Mouse (Mus musculus) frontal cortex, postnatal 25 days (tissue): ENCODE measurements around the gene Dock7.
A peak's percentile ranks its signal among the peaks of the same experiment; 100 is the strongest.

ENCODE experiments used
- DNase-seq, 2 experiments: peaks; one replicate each; pipeline ENCODE4 v3.0.0; 2022; ENCODE audit warnings: low spot score in 2 of 2

The Dock7 gene

GRCm38 (mm10) chr4:99120211-99121122 lies at the start of gene Dock7:
Gene Dock7 (minus strand): TSS chr4:99120915.
- peak; percentile 55 to 58 for DNase-seq

- DNase-seq: no peak
Measured at GRCm38 (mm10) chr4:99168869-99169268, 48.2 kb upstream of the Dock7 start.

- DNase-seq: no peak
Measured at GRCm38 (mm10) chr4:99163547-99163946, 42.8 kb upstream of the Dock7 start.

GRCm38 (mm10) chr4:99163001-99163400 lies 42.3 kb upstream of the Dock7 start:
- no peak for DNase-seq

DNA sequence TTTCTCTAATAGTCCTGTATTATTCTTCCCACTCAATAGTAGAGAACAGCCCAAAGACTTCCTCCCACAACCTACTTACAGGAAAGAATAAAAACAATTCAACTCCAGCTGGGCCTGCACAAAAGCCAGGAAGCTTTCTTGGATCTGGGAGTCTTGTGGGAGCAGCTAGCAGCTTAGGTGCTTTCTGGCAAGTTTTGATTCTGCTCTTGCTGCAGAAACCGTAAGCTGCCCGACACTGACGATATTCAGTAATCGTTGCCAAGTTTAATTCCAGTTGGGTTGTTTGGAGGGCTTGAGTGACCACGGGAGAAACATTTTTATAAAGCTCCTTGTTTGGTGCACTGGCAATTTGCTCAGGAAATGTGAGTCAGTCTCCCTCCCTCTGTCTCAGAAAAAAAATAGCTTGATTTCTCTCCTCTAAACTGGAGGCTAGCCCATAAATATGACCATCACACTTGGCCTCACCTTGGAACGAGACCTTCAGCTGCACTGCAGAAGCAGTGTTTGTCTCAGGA lies 40.8 kb upstream of the Dock7 start:
- no peak for DNase-seq

DNA sequence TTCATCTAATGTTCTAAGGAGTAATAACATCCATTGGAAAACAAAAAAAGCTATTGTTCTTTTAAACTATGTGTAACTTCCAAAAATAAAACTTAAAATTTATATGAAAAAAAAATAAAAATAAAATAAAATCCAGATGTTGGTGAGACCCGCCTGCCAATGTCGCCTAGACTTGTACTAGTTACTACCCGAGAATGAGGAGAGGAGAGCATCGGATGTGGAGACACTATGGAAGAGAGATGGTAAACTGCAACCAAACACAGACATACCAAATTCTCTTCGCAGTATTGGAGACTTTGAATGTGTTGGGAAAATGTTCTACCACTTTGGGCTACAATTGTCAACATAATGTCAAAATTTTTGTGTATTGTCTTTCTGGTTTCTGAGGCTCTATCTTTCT lies 40.2 kb upstream of the Dock7 start:
- no peak for DNase-seq

GRCm38 (mm10) chr4:99160414-99160813 lies 39.7 kb upstream of the Dock7 start:
- DNase-seq: no peak

- DNase-seq: no peak
Measured at GRCm38 (mm10) chr4:99158495-99158894, 37.8 kb upstream of the Dock7 start.

GRCm38 (mm10) chr4:99156641-99157307 lies 36.1 kb upstream of the Dock7 start:
- DNase-seq: no peak

DNA sequence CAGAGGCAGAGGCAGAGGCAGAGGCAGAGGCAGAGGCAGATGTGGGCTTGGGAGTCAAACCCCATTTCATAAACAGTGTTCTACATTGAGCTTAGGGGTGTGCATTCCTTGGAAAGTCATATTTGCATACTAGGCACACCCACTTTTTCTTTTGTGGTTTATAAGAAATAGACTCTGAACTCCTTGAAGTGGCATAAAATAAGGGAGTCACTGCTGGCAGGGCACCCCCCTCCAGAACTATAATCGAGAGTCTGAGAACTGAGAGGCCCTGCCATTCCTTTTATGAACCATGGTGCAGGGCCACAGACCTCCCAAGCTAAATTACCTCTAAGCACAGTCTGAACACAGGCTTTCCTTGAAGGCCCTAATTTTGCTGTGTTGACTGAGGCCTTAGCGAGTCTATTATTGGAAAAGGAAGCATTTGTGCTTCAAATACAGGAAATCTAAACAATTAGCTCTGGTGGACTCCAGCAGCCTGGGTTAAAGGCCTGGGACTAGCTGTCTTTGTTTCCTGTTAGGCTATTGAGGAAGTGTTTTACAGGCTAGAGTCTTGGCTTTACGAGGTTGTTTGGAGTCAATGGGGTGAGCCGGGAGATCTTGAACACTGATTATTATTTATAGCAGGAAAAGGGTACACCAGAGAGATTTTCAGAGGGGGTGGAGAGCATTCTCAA lies 31.3 kb upstream of the Dock7 start:
- no peak for DNase-seq

- no peak for DNase-seq
Measured at GRCm38 (mm10) chr4:99151434-99151833, 30.7 kb upstream of the Dock7 start.

DNA sequence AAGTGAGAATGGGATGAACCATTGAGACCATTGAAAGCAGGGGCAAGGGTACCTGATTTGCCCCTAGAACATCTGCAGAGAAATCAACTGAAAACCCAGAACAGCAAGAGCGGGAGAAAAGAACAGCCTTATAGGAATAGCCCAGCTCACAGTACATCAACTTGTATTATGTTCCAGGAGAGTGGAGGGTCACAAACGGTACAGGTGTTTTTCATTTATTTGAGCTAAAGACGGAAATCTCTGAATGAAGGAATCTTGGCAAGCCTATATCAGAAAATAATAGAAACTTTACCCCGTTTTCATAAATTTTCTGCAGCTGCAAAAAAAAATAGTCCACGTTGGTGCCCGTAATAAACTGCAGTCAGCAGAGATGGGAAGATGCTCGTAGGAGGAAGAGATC lies 22.6 kb upstream of the Dock7 start:
- no peak for DNase-seq

- DNase-seq: no peak
Measured at GRCm38 (mm10) chr4:99141578-99141977, 20.9 kb upstream of the Dock7 start.

DNA sequence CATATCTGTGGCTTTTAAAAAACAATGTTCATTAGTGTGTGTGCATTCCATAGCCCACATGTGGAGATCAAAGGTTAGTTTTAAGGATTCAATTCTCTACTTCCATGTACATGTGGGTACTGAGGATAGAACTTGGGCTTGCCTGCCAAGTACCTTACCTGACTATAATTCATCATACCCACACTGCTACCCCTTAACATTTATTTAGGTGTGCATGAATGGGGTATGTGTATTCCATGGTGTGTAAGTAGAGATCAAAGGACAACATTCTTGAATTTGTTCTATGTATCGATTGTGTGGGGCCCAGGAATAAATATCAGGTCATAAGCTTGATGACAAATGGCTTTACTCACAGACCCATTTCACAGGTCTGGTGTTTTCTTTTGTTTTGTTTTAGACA lies 20.5 kb upstream of the Dock7 start:
- DNase-seq: no peak

DNA sequence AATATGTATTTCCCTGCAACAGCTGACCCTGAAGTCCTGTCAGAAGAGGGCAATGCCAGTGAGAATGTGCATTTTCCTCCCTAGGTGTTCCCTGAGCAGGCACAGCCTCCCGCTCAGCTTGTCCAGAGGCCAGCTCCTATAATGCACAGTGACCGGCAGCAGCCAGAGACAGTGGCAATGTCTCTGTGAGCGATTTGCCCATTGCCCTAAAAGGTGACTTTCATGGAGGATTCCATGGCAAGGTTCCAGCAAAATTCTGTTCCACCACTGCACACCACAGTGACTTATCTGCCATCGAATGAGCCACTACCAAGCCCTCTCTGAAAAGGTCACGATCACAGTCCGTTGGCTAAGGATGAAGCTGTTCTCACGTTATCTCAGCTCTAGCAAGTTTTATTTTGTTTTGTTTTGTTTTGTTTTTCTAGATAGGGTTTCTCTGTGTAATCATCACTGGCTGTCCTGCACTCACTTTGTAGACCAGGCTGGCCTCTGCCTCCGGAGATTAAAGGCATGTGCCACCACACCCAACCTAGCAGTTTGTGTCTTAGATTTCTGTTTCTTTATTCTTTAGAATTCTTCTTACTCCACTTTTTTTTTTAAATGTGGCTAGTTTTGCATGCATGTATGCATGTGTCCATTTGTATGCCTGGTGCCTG lies 17.4 kb upstream of the Dock7 start:
- no peak for DNase-seq

DNA sequence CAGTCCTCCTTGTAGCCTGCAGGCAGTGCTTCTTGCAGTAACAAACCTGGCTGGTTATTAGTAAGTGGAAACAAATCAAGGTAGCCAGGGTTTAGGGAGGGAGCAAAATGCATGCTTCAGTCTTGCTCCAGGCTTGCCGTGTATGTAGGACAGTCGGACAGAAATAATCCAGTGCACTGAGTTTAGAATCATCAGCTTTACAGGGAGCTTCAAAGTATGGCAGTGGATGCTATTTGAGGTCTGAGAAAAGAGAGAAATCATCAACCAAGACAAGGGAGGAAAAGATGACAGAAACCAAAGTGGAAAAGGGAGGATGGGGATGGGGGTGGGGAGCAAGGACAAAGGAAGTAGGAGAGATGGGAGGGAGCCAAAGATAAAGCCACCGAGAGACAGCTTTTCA lies 13.8 kb upstream of the Dock7 start:
- no peak for DNase-seq

- DNase-seq: no peak
Measured at GRCm38 (mm10) chr4:99133326-99133725, 12.6 kb upstream of the Dock7 start.

- DNase-seq: no peak
Measured at GRCm38 (mm10) chr4:99132686-99133085, 12.0 kb upstream of the Dock7 start.

DNA sequence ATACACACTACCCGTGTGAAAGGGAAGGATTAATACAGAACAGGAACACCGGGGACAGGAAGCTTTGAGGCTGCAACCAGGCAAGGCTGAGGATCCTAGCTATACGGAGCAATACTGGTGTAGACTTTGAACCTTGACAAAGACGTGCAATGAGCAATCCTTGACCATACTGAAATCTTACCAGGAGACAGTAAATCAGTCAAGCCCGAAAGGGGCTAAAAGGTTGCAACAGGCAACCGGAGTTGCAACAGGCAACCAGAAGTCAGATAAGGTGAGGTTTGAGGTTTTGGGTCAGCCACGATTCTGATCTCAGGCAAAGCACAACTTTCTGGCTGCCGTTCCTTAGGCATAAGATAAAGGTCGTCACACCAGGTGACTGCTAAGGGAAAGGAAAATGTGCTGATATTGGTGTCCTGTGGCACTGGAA lies 10.5 kb upstream of the Dock7 start:
- DNase-seq: no peak

GRCm38 (mm10) chr4:99123546-99123945 lies 2.8 kb upstream of the Dock7 start:
- no peak for DNase-seq

DNA sequence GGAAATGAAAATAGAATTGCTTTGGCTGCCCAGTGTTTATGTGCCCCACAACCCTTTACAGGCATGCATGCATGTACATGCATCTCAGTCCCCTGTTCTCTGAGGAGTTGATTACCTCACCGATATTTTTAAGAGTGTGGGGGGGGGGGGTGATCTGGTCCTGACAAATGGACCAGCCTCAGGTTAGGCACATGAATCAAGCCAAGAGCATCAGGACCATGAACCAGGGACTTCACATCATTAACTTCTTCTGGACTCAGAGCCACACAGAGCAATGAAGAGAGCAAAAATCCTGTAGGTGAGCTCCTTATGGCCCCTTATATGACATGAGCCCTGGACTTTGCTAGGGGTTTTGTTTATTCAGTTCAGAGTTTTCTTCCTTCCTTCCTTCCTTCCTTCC lies 2.1 kb upstream of the Dock7 start:
- no peak for DNase-seq

DNA sequence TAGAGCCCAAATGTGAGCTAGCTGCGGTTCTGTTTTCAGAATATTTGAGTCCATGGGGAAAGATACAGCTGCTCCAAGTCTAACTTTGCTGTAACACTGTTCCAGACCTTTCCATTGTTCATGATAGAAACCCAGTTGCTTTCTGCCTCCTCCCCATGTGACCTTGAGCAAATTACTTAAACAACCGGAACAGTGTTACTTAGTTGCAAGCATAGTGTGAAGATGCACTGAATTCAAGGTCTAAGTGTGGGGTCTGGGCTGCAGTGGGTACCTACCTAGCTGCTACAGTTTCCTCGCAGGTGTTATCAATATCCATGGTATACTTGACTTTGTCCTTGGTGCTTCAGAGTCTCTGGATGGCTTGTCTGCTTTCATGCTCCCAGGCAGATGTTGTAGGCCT lies 1.3 kb upstream of the Dock7 start:
- DNase-seq: no peak
